Mouse (Mus musculus): ENCODE measurements around the gene Tmem192.

Tmem192 gene

DNA sequence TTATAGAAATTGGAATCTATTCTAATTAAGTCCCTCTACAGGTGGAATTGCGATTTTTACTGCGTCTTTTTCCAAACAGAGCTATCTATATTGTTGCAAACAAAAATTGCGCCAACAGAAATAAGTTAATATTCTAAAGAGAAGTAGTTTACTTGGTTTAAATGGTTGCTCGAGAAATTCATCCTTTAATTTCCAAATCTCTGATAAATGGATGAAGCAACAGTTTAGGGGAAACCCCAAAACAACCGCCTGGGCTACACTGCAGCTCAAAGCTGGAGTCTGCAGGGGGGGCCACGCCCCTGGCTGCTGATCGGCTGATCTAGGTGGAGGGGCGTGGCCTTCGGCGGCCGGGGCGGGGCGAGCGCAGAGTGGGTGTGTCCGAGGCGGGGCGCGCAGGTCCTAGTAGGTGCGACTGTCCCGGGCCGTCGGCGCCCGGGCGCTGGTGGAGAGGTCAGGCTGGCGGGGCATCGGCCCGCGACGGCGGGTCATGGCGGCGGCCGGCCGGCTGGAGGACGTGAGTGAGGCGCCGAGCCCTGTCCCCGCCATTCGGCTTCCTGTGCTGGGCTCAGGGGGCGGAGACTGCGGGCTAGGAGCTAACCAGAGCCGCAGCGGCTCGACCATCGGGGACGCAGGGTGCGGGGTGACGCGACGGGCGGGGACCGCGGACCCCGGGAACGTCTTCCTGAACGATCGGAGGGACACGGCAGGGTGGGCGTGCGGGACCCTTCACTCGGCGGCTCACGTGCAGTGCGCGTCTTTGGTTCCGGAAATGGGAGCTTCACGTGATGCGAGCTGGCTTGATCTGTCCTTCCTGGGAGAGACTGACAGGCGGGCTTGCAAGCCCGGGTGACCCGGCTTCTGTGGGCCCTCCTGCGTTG lies at the start of gene Tmem192:
Tmem192 (plus strand) TSS at position 366 of the 878 bp plus-strand sequence.
- DNase-seq (ENCODE audit: low read depth) = peak; percentile 78

DNA sequence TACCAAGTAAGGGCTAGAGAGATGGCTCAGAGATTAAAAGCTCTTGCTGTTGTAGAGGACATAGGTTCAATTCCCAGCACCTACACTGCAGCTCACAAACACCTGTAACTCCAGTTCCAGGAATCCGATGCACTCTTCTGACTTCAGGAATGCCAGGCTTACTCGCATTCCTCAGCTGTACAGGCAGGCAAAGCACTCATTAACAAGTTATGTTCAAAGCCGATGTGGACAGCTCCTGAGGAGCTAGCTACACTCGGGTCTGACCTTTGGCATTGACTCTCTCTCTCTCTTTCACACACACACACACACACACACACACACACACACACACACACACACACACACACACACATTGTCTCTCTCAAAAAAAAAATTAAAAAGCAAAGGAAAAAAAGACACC lies 48.3 kb upstream of the Tmem192 start:
- no peak for DNase-seq (ENCODE audit: low read depth)

DNA sequence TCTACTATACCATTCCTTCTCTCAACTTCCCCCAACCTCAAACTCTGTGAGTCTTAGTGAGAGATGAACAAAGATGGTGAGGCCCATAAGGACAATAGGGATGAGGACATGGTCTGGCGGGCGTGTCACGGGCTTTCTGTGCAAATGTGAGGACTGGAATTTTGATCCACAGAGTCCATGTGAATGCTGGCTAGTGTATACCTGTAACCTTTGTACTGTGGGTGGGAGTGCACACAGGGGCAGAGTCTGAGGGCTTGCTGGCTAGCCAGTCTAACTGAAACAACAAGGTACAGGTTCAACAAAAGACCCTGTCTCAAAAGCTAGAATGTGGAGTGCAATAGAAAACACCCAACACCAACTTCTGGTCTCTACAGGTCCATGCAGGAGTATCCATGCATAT lies 46.3 kb upstream of the Tmem192 start:
- no peak for DNase-seq (ENCODE audit: low read depth)

DNA sequence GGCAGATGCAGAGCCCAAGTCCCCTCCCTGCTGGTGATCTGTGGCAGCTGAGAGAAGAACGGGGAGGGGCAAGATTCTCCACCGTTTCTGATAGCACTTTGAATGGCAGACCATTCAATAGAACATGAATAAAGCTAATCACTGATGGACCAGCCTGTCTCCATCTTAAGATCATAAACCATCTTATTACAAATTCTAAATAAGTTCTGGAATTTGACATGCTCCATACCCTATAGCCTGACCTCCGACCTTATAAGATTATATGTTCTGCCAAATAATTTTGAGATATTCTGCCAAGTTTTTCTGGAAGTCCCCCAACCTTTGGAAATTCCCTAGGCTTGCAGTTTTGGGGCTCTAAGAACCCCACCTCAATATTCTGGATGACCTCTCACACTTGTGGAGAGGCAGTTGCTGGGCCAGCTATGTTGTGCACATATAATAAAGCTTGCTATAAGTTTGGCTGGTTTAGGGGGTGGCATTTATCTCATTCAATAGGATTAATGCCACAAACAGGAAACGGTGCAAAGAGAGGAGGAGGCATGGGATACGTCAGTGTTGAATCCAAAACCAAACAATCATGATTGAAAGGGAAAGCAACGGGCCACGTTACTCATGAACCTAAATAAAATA lies 45.3 kb upstream of the Tmem192 start:
- DNase-seq (ENCODE audit: low read depth) = no peak

DNA sequence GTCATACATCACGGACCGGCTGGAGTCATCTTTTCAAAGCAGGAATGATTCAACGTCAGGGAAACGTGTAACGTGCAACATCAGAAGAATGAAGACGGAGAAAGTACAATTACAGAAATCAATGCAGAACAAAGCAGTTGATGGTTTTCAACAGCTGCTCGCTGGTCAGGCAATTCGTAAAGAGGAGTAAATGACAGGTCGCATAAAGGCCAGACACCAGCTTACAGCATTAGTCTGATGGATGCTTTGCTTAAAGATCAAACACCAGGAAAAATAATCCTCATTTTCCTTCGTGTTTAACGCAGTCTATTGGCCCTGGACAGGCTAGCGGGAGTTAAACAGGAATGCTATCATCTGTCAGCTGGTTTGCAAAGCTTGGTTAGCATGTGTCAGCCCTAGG lies 44.8 kb upstream of the Tmem192 start:
- no peak for DNase-seq (ENCODE audit: low read depth)

DNA sequence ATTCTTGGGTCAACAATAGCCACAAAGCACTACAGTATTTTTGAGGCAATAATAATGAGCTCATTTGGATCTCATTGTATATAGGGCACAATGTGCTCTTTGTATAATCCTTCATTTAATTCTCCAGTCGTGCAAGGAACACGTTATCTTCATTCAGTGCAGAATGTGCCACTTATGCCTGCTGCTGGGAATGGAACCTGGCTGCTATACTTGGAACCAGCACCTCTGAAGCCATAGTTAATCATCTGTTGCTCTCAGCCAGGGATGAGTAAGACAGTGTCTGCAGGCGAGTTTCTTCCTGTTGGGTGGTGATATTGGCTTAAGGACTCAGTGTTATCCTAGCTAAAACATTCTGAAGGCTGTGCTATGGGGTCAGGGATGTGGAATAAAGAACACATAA lies 43.2 kb upstream of the Tmem192 start:
- no peak for DNase-seq (ENCODE audit: low read depth)

DNA sequence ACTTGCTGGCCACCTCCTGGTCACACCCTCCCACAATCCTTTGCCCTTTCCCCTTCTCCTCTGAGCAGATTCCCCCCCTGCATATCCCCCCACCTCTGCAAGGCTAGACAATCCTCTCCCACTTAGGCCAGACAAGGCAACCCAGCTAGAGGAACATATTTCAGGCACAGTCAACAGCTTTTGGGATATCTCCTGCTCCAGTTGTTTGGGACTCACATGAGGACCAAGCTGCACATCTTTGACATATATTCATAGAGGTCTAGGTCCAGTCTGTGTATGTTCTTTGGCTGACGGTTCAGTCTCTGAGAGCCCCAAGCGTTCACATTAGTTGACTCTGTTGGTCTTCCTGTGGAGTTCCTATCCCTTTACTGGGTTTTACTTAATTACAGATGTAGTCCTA lies 37.0 kb upstream of the Tmem192 start:
- DNase-seq (ENCODE audit: low read depth) = no peak

DNA sequence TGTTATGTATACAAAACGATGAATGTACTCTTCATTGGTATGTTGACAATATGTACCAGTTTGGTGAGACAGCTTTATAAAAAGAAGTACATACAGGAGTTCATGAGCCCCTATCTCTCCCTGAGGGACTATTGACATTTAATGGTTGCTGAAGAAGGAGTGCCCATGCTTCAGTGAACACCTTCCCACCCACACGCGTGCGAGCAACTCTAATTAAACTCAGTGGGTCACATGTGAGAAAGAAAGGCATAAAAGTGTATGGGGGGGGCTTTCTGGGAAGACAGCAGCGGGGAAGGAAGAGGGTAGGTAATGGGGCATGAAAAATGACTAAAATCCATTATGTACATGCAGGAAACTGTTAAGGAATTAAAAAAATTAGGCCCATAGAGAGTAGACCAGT lies 30.2 kb upstream of the Tmem192 start:
- DNase-seq (ENCODE audit: low read depth) = no peak

DNA sequence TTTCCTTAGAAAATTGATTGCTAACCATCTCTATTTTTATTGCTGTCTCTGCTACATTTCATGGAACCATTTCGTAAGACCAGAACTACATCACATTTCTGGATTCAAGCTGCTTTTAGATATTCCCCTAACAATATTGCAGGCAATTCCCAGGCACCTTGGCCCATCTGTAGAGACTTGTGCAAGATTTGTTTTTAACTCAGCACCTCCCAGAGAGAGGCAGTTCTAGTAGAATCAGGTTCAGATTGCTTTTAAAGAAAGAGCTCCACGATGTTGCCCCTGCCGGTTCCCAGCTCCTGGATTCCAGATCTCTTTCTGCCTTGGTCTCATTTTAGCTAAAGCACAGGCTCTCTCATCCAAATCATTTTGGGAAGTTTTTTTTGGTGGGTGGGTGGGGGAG lies 23.7 kb upstream of the Tmem192 start:
- no peak for DNase-seq (ENCODE audit: low read depth)

DNA sequence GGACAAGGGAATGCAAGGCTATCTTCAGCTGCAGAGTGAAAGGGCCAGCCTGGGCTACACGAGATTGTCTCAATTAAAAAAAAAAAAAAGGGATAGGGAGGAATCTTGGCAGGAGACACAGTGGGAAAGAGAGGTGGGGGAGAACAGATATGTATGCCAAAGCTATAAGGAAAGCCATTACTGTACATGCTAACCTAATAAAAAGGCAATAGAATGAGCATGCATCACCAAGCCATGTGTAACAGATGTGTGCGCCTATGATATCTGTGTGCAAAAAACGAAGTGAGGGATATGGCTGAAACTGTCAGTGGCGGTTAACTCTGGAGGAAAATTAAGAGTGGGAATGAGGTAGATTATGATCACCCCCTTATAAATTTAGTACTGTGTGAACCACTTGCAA lies 21.2 kb upstream of the Tmem192 start:
- DNase-seq (ENCODE audit: low read depth) = no peak

DNA sequence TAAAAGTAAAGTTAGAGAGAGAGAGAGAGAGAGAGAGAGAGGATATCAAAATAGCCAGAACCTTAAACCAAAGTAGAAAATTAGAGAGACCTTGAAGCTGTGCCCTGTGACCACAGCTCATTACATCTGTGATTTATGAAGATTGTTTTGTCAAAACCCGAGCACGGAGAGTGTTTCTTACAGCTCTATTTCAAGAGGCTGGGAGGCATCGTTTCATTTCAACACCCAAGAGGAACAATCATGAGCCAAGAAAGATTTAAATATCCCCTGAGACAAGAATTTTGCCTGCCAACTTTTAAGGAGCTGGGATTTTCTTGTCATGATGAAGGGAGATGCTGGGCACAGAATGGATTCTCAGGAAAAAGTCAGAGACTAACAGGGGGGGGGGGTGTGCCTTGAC lies 20.6 kb upstream of the Tmem192 start:
- DNase-seq (ENCODE audit: low read depth) = no peak

DNA sequence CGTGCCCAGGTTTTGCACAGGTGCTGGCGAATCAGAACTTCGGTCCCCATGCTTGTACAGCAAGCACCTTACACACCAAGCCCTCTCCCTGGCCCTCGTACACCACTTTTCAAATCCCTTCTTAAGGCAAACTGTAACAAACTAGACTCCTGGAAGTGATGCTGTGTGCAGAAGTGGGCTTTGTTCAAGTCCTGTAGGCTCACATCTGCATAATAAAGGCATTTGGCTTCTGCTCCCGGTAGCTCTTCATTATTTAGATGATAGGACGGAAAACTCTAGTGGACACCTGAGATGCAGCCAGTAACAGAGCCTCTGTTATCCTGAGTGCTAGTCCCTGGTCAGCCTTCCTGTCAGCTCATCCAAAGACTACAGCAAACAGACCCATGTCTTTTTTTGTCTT lies 18.0 kb upstream of the Tmem192 start:
- DNase-seq (ENCODE audit: low read depth) = no peak

DNA sequence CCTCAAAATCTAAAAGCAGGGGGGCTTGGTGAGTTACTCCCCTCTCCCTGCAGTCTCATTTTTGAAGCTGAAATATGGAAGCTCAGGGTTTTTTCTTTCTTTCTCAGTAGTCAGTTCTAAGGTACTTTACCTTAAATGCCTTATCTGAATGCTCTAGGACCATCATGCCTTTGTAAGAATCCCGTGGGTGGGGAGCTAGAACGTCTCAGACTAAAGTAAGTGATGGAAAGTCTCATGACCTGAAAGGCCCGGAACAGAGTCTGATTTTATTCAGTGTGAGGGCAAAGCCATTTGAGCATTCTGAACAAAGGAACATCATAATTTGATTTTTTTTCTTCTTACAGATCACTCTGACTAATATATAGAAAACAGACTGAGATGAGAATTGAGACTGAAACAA lies 12.0 kb upstream of the Tmem192 start:
- no peak for DNase-seq (ENCODE audit: low read depth)

DNA sequence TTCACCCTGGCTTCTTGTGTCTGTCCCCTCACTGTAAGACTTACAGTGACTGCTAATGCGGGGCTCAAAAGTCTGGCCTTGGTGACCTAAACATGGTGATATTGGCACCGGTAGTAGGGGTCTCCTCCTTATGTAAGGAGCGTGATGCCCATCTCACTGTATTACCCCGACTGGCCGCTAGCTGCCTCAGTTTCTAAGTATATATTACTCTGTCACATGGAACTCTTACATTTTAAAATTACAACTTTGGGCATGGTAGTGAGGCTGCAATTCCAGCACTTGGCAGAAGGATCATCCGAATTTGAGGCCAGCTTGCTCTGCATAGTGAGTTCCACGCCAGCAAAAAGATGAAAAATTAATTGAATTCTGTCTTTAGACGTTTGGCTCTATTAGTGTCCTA lies 6.0 kb upstream of the Tmem192 start:
- DNase-seq (ENCODE audit: low read depth) = no peak

DNA sequence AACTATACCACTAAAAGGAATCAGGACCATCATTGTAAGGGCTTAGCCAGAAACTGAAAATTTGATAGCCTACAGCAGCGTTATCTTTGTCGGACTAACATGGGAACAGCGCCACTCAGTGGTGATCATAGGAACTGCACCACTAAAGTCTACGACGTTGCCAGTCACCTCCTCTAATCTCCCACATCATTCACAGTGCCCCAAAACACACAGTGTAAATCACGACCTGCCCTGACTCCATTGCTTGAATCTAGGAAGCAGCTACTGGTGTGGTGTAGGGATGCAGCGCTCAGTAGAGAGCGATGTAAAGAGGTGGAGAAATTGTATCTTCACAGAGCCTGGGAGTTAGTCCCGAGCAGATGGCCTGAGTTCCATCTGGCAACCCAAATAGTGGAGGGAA lies 5.5 kb upstream of the Tmem192 start:
- peak; percentile 62 for DNase-seq (ENCODE audit: low read depth)

DNA sequence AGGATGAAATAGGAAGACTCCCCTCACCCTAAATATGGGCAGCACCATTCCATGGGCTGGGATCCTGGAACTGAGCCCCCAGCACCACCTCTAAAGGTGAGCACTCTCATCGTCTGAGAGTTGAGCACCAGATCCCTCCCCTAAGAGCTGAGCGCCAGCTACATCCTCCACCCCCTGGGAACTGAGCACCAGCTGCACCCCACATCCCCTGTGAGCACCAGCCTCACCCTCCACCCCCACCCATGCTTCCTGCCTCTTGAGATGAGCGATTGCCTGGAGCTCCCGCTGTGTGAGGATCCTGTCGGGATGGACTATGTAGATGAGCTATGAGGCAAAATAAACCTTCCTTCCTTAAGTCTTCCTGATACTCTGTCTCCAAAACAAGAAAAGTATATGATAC lies 4.0 kb upstream of the Tmem192 start:
- no peak for DNase-seq (ENCODE audit: low read depth)

DNA sequence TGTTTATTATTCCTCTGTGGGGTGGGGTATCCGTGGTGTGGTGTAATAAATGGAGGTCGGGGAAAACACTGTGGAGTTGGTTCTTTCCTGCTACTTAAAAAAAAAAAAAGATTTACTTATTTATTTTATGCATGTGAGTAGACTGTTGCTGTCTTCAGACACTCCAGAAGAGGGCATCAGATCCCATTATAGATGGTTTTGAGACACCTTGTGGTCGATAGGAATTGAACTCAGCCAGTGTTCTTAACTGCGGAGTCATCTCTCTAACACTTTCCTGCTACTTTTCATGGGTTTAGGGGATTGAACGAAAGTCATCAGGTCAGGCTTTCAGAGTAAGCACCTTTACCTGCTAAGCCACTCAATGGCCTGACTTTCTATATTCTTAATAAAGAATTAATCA lies 2.2 kb upstream of the Tmem192 start:
- no peak for DNase-seq (ENCODE audit: low read depth)

DNA sequence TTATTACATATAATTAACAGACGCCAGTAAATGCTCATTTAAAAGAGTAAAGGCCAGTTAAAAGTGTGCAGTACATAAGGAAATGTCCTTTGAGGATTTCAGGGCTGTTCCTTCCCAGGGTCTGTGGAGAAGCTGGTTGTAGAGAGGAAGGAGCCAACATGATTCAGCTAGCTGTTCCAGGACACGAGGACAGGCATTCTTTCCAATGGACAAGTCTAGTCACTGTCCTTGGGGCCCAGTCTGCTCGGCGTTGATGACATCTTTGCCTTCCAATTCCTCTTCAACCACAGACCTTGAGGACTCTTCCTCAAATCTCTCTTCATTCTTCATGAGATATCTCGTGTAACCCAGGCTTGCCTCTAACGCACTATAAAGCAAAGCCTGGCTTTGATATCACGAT lies 1.4 kb upstream of the Tmem192 start:
- no peak for DNase-seq (ENCODE audit: low read depth)

DNA sequence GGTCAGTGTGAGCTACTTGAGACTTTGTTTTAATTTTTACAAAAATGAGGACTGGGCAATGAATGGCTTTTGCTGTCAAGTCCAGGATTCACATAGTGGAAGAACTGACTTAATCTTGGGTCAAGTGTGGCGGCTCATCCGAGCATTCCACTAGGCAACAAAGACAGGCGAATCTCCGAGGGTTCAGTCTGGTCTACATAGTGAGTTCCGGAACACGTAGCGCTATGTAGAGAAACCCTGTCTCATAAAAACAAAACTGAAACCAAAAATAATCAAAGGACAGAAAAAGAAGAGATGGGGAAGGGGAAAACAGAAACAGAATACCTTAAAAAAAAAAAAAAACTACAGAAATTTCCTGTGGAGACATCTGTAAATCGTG lies 555 bp upstream of the Tmem192 start:
- no peak for DNase-seq (ENCODE audit: low read depth)

DNA sequence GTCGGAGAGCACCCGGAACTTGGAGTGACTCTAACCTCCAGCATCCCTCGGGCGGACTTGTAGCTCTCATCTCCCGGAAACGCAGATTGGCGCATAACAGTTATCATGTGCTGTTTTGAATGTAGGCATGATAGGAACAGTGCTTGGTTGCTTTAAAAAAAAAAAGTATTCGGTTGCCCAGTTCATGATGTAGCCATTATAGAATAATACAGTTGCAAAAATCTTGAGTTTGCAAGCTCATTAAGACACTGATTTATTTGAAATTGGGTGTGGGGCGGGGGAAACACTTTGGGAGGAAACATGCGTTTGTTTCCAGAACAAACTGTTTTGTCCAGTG lies 681 bp downstream of the Tmem192 start:
- DNase-seq (ENCODE audit: low read depth) = no peak

DNA sequence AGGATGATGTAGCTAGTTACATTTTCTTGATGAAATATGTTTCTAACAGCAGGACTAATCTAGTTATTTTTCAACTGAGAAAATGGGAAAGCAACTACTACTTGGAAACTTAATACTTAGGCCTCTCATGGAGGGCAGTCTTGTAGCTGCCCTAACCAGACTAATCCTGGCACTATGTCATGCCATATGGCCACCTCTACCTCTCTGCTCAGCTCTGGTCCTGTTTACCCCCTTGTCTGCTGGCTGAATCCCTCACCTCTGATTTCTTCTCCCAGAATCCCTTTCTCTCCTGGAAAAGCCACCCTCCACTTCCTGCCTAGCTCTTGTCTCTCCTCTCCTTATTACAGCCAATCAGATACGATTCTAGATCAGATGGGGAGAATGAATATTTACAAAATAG lies 1.4 kb downstream of the Tmem192 start:
- DNase-seq (ENCODE audit: low read depth) = no peak

DNA sequence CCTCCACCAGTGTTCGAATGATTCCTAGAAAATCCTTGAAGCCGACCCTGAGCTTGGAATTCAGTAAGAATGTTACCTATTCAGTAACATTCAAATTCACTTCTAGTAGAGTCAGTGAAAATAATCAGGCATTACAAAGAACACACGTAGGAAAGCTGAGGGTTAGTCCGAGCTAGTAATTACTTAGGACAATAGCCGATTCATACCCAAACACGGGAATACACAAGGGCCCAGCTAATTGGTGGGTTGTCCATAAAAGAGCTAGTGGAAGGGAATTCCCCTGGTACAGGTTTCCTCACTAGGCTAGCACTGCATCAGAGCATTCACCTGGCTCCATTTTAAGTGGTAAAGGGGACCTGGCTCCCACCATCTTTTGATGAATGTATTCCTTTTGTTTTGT lies 5.1 kb downstream of the Tmem192 start:
- no peak for DNase-seq (ENCODE audit: low read depth)

DNA sequence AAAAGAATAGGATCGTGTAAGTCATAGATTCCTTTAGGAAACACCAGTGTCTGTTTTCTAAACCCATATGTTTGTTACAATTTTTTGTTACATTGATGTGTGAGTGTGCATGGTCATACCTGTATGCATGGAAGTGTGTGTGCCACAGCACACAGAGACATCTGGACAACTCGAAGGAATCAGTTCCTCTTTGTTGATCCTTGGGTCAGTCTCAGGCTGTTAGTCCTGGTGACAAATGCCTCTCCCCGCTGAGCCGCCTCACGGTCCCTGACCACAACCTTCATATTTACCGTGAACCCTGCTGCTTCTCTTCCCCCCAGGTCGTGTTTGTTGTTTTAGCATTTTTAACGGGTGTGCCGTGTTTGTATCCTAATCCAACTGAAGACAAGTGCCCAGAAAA lies 12.0 kb downstream of the Tmem192 start:
- DNase-seq (ENCODE audit: low read depth) = no peak

DNA sequence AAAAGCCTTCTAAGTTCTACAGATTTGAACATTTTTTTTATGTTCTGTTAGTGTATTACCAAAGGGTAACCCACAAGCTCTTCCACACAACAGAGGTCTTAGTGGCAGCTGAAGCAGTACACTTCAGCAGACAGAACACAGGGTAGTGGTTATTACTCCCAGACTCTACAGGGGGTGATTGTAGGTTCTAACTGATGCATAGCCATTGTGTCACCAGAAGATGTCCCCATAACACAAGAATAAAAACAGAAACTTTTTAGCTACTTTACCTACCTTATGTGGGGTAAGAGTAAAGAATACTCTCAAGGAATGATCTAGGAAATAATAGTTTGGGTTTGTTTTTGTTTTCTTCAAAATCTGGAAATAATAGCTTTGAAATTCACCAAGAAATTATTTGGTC lies 15.9 kb downstream of the Tmem192 start:
- DNase-seq (ENCODE audit: low read depth) = no peak

Data from c-Kit-positive CD71-positive TER-119-negative erythroid progenitor cells, embryonic 14.5 days (primary cell).